Mouse (Mus musculus) neural tube, embryonic 10.5 days (tissue): ENCODE results near the gene Spata46.

Experiments used
- DNase-seq: peaks from one replicate; pipeline ENCODE4 v3.0.0-alpha.2; 2017; ENCODE audit warnings: low spot score; ENCODE audit errors: extremely low spot score

The Spata46 gene

GRCm38 (mm10) chr1:170339943-170340342, 31.3 kb downstream of the Spata46 start:
- DNase-seq: no peak

DNA sequence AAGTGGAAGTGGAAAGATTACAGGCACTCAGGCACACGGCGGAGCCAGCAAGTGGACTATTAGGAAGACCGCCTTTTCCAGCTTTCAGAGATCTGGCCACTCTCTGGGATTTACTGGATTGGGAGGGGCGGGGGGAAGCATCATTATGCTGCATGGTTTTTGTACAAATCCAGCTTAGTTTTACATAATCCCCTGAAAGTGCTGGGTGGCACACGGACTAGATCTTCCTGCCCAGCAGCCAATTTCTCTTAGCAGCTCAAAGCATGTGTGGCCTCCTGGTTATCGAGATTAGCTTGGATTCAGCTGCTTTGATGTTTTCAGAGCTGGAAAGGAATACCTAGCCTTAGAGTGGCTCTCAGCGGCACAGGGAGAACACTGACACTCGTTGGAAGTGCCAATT, 34.5 kb downstream of the Spata46 start:
- no peak for DNase-seq

GRCm38 (mm10) chr1:170343906-170344305, 35.3 kb downstream of the Spata46 start:
- no peak for DNase-seq

DNA sequence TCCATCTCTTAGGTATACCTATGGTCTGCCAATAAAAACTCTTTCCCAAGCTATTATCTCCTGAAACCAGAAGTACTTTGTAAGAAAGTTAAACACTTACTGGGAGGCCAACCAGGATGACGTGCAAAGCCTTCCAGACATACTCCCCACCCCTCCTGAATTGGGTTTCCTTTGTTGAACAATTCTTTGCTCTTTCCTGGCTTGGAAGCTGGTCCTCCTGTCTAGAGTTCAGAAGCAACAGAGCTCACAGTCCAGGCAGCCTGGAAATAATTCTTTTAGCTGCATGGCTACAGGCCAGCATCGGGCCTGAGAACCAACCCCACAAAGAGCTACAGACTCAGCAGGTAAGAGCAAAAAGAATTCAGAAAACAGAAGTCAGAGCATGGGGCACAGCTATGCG, 37.7 kb downstream of the Spata46 start:
- DNase-seq: no peak

- no peak for DNase-seq
Observed at GRCm38 (mm10) chr1:170351080-170351479, 42.5 kb downstream of the Spata46 start.

DNA sequence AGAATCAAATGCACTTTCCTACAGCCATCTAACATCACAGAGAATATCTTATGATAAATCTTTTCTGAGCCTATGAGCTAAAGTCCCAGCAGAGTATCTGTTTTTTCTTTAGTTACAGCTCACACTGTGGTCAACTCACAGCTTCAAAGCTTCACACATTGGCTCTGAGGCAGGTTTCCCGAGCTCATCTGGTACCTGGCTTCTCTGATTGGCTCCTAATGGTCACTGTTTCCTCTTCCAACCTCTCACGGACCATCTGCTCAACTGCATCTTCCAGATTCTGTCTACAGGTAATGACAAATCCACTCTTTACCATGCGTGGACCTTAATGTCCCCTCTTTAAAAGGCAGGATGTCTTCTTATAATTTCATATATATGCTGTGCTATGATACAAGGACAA, 44.7 kb downstream of the Spata46 start:
- DNase-seq: no peak

- DNase-seq: no peak
Observed at GRCm38 (mm10) chr1:170360183-170360915, 51.7 kb downstream of the Spata46 start.
